Mouse (Mus musculus): ENCODE data around the gene Ech1. TPM values are rescaled to one million over a fixed set of nuclear protein-coding genes. Genes with fewer than 3 reads are reported as not detected.

The Ech1 gene
- total RNA-seq, 2 experiments from 2014 or later = 58.2 to 61.2 TPM

DNA sequence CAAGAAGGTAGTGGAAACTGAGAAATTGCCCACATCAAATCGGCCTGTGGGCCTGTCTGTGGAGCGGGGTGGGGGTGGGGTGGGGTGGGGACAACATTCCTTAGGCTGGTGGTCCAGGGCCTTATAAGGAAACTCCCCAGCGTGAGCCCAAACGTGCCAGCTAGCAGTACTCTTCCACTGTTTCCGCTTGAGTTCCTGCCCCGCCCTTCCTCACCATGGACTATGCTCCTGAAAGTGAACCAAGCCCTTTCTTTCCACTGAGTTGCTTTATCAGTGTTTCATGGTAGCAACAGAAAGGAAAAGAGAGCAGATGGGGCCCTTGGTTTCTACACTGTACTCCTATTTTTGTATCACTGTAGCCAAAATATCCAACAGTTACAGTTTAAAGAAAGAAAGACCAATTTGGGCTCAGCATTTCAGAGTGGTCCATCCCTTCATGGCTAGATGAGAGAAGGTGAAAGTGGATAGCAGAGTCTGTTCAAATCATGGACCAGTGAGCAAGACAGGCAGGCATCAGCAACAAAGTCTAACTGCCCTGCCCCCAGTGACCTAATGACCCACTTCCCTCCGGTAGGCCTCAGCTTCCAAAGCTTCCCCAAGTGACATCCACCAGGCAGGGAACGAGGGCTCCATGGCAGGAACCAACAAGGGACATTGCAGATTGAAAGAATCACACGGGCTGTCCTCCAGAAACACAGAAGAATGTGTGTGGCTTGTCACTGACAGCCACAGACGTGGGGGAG, 22.0 kb upstream of the Ech1 start:
- no peak for DNase-seq (ENCODE audit: low spot score in 2 of 2)

- DNase-seq (ENCODE audit: low spot score in 2 of 2) = no peak
Measured at GRCm38 (mm10) chr7:28803756-28804155, 21.3 kb upstream of the Ech1 start.

GRCm38 (mm10) chr7:28806869-28807268, 18.1 kb upstream of the Ech1 start:
- no peak for DNase-seq (ENCODE audit: low spot score in 2 of 2)

- DNase-seq (ENCODE audit: low spot score in 2 of 2) = no peak
Measured at GRCm38 (mm10) chr7:28807641-28808220, 17.3 kb upstream of the Ech1 start.

- DNase-seq (ENCODE audit: low spot score in 2 of 2) = peak in 1 of 2 experiments; percentile 67
Measured at GRCm38 (mm10) chr7:28808221-28808941, 16.6 kb upstream of the Ech1 start, which contains the start of gene Hnrnpl. TSS of gene Hnrnpl (plus strand) at chr7:28808541.

- peak; percentile 93 to 96 for DNase-seq (ENCODE audit: low spot score in 2 of 2)
Measured at GRCm38 (mm10) chr7:28808957-28809393, 16.0 kb upstream of the Ech1 start.

DNA sequence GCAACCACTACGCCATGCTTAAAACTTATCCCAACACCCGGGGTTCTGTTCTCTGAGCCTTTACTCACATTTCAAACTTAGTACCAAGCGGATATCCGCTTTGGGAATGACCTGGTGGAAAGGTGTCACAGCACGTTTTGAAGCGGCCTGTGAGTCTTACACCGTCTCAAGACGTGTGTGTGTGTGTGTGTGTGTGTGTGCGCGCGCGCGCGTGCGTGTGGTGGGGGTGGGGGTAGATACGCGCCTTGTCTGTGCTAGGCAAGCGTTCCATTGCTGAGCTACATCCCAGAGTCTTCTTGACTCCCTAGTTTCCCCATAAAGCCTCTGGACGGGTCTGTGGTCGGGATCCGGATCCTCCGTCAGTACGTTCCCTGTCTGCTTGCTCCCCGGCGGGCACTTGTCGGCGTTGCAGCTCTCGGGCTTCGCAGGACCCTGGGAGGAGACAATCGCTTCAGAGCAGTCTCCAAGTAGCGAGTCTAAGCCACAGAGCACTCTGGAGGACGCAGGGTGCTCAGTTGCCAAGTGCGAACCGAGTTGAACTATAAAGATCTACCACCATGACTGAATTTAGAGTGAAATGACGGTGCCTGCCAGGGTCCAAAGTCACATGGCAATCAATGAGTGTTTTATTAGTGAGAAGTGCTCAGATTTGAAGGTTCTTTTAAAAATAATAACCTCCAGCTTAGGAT, 15.5 kb upstream of the Ech1 start:
- DNase-seq (ENCODE audit: low spot score in 2 of 2) = peak in 1 of 2 experiments; percentile 64

DNA sequence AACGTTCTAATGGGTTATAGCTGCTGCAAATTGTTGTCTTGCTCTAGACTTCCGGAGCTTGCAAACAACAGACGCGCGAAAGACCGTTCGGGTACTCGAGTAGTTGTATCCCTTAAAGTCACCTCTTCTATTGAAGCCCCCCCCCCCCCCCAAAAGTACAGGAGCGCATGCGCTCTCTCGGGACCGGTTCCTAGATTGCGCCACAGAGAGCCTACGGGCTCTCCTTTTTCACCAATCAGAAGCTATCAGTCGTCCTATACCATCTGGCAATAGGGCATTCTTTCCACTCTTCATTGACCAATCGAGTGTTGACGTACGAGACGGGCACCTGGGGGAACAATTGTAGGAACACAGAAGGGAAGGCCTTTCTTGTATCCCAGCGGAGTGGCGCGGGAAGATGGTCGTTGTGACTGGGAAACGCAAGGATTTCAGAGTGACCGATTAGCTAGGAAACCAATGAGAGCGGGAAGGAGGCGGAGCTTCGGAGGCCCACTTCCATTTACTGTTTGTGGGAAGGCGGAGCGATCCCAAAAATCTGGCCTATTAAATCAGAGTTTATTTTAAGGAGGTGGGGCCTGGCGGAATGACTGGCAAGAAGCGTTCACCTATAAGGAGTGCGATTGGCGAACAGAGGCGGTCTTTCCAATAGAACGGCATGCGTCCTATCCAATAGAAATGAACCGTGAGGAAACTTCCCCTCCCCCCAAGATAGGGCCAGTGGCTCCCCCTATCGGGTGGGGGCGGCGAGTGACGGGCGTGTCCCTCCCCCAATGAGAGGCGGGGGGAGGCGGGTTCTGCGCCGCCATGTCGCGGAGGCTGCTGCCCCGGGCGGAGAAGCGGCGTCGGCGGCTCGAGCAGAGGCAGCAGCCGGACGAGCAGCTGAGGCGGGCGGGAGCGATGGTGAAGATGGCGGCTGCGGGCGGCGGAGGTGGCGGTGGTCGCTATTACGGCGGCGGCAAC, 14.6 kb upstream of the Ech1 start:
- DNase-seq (ENCODE audit: low spot score in 2 of 2) = peak; percentile 99 to 100

DNA sequence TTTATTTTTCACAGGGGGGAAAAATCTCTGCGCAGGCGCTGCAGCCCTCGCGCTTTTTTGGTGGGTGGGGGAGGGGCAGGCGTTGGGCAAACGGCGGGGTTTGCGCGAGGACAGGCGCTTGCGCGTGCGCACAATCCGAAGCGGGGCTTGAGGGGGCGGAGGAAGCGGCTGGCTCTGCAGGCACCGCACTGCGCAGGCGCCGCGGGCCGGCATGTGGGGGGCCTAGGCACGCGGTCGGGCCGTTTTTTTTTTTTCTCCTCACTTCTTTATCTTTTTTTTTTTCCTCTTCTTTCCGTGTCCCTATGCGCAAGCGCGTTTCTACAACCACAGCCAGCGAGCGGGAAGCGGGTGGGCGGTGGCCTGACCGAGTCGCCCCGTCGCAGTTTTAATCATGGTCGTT, 13.8 kb upstream of the Ech1 start:
- DNase-seq (ENCODE audit: low spot score in 2 of 2) = peak; percentile 87 to 95

DNA sequence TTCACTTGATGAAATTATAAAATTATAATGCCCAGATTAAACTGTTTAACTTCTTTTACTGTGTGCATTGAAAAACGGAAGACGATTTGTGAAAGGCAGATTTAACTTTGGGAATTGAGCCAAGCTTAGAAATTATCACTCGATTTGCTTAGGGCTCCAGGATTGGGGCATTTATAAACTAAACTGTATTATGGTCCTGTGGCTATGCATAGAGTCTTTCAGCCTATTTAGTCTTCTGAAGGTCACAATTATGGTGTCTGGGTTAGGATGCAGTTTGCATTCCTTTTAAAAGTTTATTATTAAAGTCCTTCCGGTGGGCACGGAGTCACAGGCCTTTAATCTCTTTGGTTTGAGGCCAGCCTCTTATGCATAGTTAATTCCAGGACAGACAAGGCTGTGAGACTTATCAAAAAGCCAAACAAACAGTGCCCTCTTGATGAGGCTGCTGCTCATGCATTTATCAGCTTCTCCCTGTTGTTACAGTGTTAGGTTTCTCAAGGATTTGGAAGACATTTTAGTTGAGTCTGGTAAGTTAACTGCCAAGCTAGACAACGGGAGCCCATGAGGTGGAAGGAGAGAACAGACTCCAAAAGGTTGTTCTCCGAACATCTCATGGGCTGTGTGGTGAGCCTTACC, 13.3 kb upstream of the Ech1 start:
- DNase-seq (ENCODE audit: low spot score in 2 of 2) = no peak

GRCm38 (mm10) chr7:28812436-28812835, 12.6 kb upstream of the Ech1 start:
- no peak for DNase-seq (ENCODE audit: low spot score in 2 of 2)

GRCm38 (mm10) chr7:28812949-28813348, 12.1 kb upstream of the Ech1 start:
- no peak for DNase-seq (ENCODE audit: low spot score in 2 of 2)

- no peak for DNase-seq (ENCODE audit: low spot score in 2 of 2)
Measured at GRCm38 (mm10) chr7:28814306-28815034, 10.5 kb upstream of the Ech1 start.

GRCm38 (mm10) chr7:28815230-28815629, 9.8 kb upstream of the Ech1 start:
- DNase-seq (ENCODE audit: low spot score in 2 of 2) = no peak

DNA sequence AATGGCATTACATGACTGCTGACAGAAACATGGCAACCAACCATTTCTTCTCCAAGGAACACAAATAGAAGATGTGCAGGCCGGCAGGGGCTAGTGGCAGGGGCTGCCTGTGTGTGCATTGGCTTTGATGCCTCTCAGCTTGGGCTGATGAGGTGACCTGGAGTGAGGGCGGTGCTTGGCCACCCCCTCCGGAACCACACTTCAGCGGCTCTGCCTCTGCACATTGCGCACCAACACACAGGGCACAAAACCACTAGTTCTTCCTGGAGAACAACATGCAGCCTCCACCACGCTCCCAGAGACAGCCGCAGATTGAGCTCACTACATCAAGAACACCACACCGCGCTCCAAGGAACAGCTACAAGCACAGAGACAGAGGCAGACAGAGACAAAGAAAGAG, 8.8 kb upstream of the Ech1 start:
- DNase-seq (ENCODE audit: low spot score in 2 of 2) = no peak

- DNase-seq (ENCODE audit: low spot score in 2 of 2) = no peak
Measured at GRCm38 (mm10) chr7:28816920-28817319, 8.1 kb upstream of the Ech1 start.

GRCm38 (mm10) chr7:28817524-28817923, 7.5 kb upstream of the Ech1 start:
- DNase-seq (ENCODE audit: low spot score in 2 of 2) = no peak

DNA sequence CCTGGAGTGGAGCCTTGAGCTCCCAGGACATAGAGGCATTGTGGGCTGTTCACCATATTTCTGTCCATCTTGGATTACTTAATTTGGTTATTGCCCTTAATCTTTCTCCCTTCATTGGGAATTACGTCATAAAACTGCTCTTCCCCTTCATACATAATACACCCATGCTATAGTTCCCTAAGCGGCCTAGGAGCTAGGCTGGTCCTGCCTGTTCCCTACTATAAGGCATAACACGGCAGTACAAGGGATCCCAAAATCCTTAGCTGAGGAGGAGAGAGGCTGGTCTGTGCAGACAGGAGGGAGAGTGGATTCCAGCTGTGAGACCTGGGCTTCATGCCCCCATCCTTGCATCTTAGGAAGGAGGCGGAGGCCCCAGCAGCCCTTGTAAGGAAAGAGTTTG, 7.1 kb upstream of the Ech1 start:
- DNase-seq (ENCODE audit: low spot score in 2 of 2) = no peak

DNA sequence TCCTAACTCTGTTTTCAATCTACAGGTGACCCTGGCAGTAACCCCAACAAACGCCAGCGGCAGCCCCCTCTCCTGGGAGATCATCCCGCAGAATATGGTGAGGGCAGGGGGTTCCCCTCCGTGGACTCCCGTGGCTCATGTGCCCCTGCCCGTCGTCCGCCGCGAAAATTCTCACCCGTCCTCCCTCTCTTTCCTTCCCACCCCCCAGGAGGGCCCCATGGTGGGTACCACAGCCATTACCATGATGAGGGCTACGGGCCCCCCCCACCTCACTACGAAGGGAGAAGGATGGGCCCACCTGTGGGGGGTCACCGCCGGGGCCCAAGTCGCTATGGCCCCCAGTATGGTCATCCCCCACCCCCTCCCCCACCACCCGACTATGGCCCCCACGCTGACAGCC, 6.6 kb upstream of the Ech1 start:
- DNase-seq (ENCODE audit: low spot score in 2 of 2) = no peak

Data from layer of hippocampus, postnatal 14 days (tissue).